Mouse (Mus musculus): ENCODE measurements around the gene Kif13a. TPM values are rescaled to one million over a fixed set of nuclear protein-coding genes. Genes with fewer than 3 reads are reported as not detected.

The Kif13a gene
- 14.5 and 23.7 TPM in 2 replicates for polyA plus RNA-seq (2015; fragmentation: Nextera tagmentation; extraction: Ambion mirVana)

GRCm38 (mm10) chr13:46929719-46930658 lies at the start of gene Kif13a:
Gene Kif13a, minus strand, starts transcription at chr13:46929867.
- Histone ChIP-seq H3K27ac (peak within 1 kb of the TSS; percentile 97), H3K36me3 (peaks cover 10% of the 10 kb centered on the region), H3K4me3 (peak within 1 kb of the TSS; percentile 72), H3K9ac (peak within 1 kb of the TSS; percentile 90), H3K4me2 (peak within 1 kb of the TSS; percentile 85), H3K9me3 (no peaks in the 10 kb centered on the region), H3K4me1 (peaks cover 18% of the 10 kb centered on the region), H3K27me3 (peaks cover 8% of the 10 kb centered on the region)
- ATAC-seq (ENCODE audit: insufficient number of reproducible peaks, insufficient read depth, low FRiP score, low TSS enrichment, low read depth): peak; percentile 80
- under 1% methylated on average over 77 of the region's 96 CpGs for WGBS

- H3K27me3 ChIP-seq: no peaks in the 10 kb centered on the region
- H3K4me2 ChIP-seq: no peak overlapping the region
- no peaks in the 10 kb centered on the region for H3K36me3 ChIP-seq
- no peak overlapping the region for H3K27ac ChIP-seq
- H3K9ac ChIP-seq: no peak overlapping the region
- WGBS: 82% methylated on average over 7 of the region's 7 CpGs
- no peak overlapping the region for H3K4me3 ChIP-seq
- peaks cover 21% of the 10 kb centered on the region for H3K4me1 ChIP-seq
- H3K9me3 ChIP-seq: no peaks in the 10 kb centered on the region
- no peak for ATAC-seq (ENCODE audit: insufficient number of reproducible peaks, insufficient read depth, low FRiP score, low TSS enrichment, low read depth)
Observed at GRCm38 (mm10) chr13:46976532-46976931, 46.9 kb upstream of the Kif13a start.

- peaks cover 21% of the 10 kb centered on the region for H3K4me1 ChIP-seq
- H3K36me3 ChIP-seq: no peaks in the 10 kb centered on the region
- no peak for ATAC-seq (ENCODE audit: insufficient number of reproducible peaks, insufficient read depth, low FRiP score, low TSS enrichment, low read depth)
- H3K4me2 ChIP-seq: peak overlapping the region; percentile 43; the same call in 1 of the 2 replicates
- H3K27me3 ChIP-seq: no peaks in the 10 kb centered on the region
- H3K9ac ChIP-seq: no peak overlapping the region
- no peaks in the 10 kb centered on the region for H3K9me3 ChIP-seq
- H3K27ac ChIP-seq: no peak overlapping the region
- H3K4me3 ChIP-seq: no peak overlapping the region
- 33% methylated on average over 4 of the region's 4 CpGs for WGBS
Observed at GRCm38 (mm10) chr13:46975930-46976329, 46.3 kb upstream of the Kif13a start.

GRCm38 (mm10) chr13:46975031-46975551 lies 45.4 kb upstream of the Kif13a start:
- Histone ChIP-seq H3K9me3 (no peaks in the 10 kb centered on the region), H3K36me3 (no peaks in the 10 kb centered on the region), H3K27me3 (no peaks in the 10 kb centered on the region), H3K27ac (no peak overlapping the region), H3K4me3 (peak overlapping the region; percentile 13; the same call in 1 of the 2 replicates), H3K4me1 (peaks cover 15% of the 10 kb centered on the region), H3K9ac (no peak overlapping the region), H3K4me2 (peak overlapping the region; percentile 43)
- no peak for ATAC-seq (ENCODE audit: insufficient number of reproducible peaks, insufficient read depth, low FRiP score, low TSS enrichment, low read depth)
- WGBS: 31% methylated on average over 14 of the region's 14 CpGs

GRCm38 (mm10) chr13:46970286-46970945 lies 40.7 kb upstream of the Kif13a start:
- Histone ChIP-seq H3K4me1 (peaks cover 21% of the 10 kb centered on the region), H3K4me3 (no peak overlapping the region), H3K4me2 (no peak overlapping the region), H3K9me3 (no peaks in the 10 kb centered on the region), H3K27ac (no peak overlapping the region), H3K9ac (no peak overlapping the region), H3K27me3 (no peaks in the 10 kb centered on the region), H3K36me3 (no peaks in the 10 kb centered on the region)
- no peak for ATAC-seq (ENCODE audit: insufficient number of reproducible peaks, insufficient read depth, low FRiP score, low TSS enrichment, low read depth)
- 80% methylated on average over 10 of the region's 10 CpGs for WGBS

- no peak overlapping the region for H3K4me3 ChIP-seq
- no peak for ATAC-seq (ENCODE audit: insufficient number of reproducible peaks, insufficient read depth, low FRiP score, low TSS enrichment, low read depth)
- WGBS: 82% methylated on average over 2 of the region's 2 CpGs
Observed at GRCm38 (mm10) chr13:46968626-46969025, 39.0 kb upstream of the Kif13a start.

GRCm38 (mm10) chr13:46967308-46967707 lies 37.6 kb upstream of the Kif13a start:
- ATAC-seq (ENCODE audit: insufficient number of reproducible peaks, insufficient read depth, low FRiP score, low TSS enrichment, low read depth): no peak
- H3K36me3 ChIP-seq: no peaks in the 10 kb centered on the region
- 75% methylated on average over 4 of the region's 4 CpGs for WGBS
- H3K27me3 ChIP-seq: no peaks in the 10 kb centered on the region
- no peaks in the 10 kb centered on the region for H3K9me3 ChIP-seq
- no peak overlapping the region for H3K9ac ChIP-seq
- no peak overlapping the region for H3K4me3 ChIP-seq
- peaks cover 15% of the 10 kb centered on the region; the same call in 1 of the 2 replicates for H3K4me1 ChIP-seq
- peak overlapping the region; percentile 22; the same call in 1 of the 2 replicates for H3K27ac ChIP-seq
- no peak overlapping the region for H3K4me2 ChIP-seq

More at GRCm38 (mm10) chr13:46968626-46969025, 39.0 kb upstream of the Kif13a start:
- Histone ChIP-seq H3K27ac (no peak overlapping the region), H3K36me3 (no peaks in the 10 kb centered on the region), H3K4me2 (no peak overlapping the region), H3K9me3 (no peaks in the 10 kb centered on the region), H3K9ac (no peak overlapping the region), H3K4me1 (peaks cover 15% of the 10 kb centered on the region; the same call in 1 of the 2 replicates), H3K27me3 (no peaks in the 10 kb centered on the region)

GRCm38 (mm10) chr13:46960878-46961474 lies 31.3 kb upstream of the Kif13a start:
- no peak overlapping the region for H3K4me3 ChIP-seq
- 64% methylated on average over 7 of the region's 7 CpGs for WGBS
- ATAC-seq (ENCODE audit: insufficient number of reproducible peaks, insufficient read depth, low FRiP score, low TSS enrichment, low read depth): no peak

GRCm38 (mm10) chr13:46959139-46959538 lies 29.5 kb upstream of the Kif13a start:
- 86% methylated on average over 5 of the region's 5 CpGs for WGBS
- no peaks in the 10 kb centered on the region for H3K36me3 ChIP-seq
- H3K27me3 ChIP-seq: no peaks in the 10 kb centered on the region
- no peaks in the 10 kb centered on the region for H3K9me3 ChIP-seq
- no peak overlapping the region for H3K4me2 ChIP-seq
- ATAC-seq (ENCODE audit: insufficient number of reproducible peaks, insufficient read depth, low FRiP score, low TSS enrichment, low read depth): no peak
- H3K4me1 ChIP-seq: peaks cover 11% of the 10 kb centered on the region
- H3K9ac ChIP-seq: no peak overlapping the region
- H3K27ac ChIP-seq: no peak overlapping the region
- no peak overlapping the region for H3K4me3 ChIP-seq

More at GRCm38 (mm10) chr13:46960878-46961474, 31.3 kb upstream of the Kif13a start:
- Histone ChIP-seq H3K4me2 (no peak overlapping the region), H3K27ac (no peak overlapping the region), H3K9ac (no peak overlapping the region), H3K27me3 (no peaks in the 10 kb centered on the region), H3K36me3 (no peaks in the 10 kb centered on the region), H3K9me3 (no peaks in the 10 kb centered on the region), H3K4me1 (peaks cover 11% of the 10 kb centered on the region)

GRCm38 (mm10) chr13:46951212-46951611 lies 21.5 kb upstream of the Kif13a start:
- no peak for ATAC-seq (ENCODE audit: insufficient number of reproducible peaks, insufficient read depth, low FRiP score, low TSS enrichment, low read depth)
- H3K9ac ChIP-seq: no peak overlapping the region
- peaks cover 7% of the 10 kb centered on the region for H3K4me1 ChIP-seq
- 54% methylated on average over 15 of the region's 15 CpGs for WGBS
- no peak overlapping the region for H3K4me3 ChIP-seq
- 0 out of 2 replicates have a peak overlapping the region, but pooled peaks have one; percentile 0 for H3K4me2 ChIP-seq
- H3K27ac ChIP-seq: peak overlapping the region; percentile 45; the same call in 1 of the 2 replicates
- H3K36me3 ChIP-seq: no peaks in the 10 kb centered on the region
- H3K27me3 ChIP-seq: no peaks in the 10 kb centered on the region
- H3K9me3 ChIP-seq: 0 out of 2 replicates have a peak, but pooled peaks cover 3% of the 10 kb centered on the region

GRCm38 (mm10) chr13:46949741-46950140 lies 20.1 kb upstream of the Kif13a start:
- no peak overlapping the region for H3K4me2 ChIP-seq
- no peak overlapping the region for H3K9ac ChIP-seq
- no peak overlapping the region for H3K27ac ChIP-seq
- ATAC-seq (ENCODE audit: insufficient number of reproducible peaks, insufficient read depth, low FRiP score, low TSS enrichment, low read depth): no peak
- H3K4me3 ChIP-seq: no peak overlapping the region
- H3K9me3 ChIP-seq: 0 out of 2 replicates have a peak, but pooled peaks cover 3% of the 10 kb centered on the region
- H3K36me3 ChIP-seq: no peaks in the 10 kb centered on the region
- 86% methylated on average over 2 of the region's 2 CpGs for WGBS
- peaks cover 20% of the 10 kb centered on the region for H3K4me1 ChIP-seq
- H3K27me3 ChIP-seq: no peaks in the 10 kb centered on the region
